Mouse (Mus musculus) spleen, embryonic (tissue): Measurements from ENCODE around the gene Plac9a.

ENCODE experiments used
- CTCF ChIA-PET: fragments of 350-600 bp; sonication (Branson Sonifier 250); formaldehyde crosslinking; loops from one replicate; lab custom pipeline; 2022; lab: Charles Lee

The Plac9a gene

GRCm38 (mm10) chr14:25839791-25840190 lies 63.1 kb downstream of the Plac9a start:
- CTCF ChIA-PET, result no interaction called here

GRCm38 (mm10) chr14:25838411-25838810 lies 64.5 kb downstream of the Plac9a start:
- CTCF ChIA-PET, result no interaction called here
